Mouse (Mus musculus) layer of hippocampus, postnatal 10 days (tissue): Measurements from ENCODE around the gene Plcb4. TPM values are rescaled to one million over a fixed set of nuclear protein-coding genes. Genes with fewer than 3 reads are reported as not detected.

Source experiments
- DNase-seq, 2 experiments: peaks; one replicate each; pipeline ENCODE4 v3.0.0; 2021; ENCODE audit warnings: low spot score in 2 of 2
- total RNA-seq, 2 experiments: library from RNA; stranded (reverse); gene quantifications; 2 replicates each; pipeline ENCODE4 v1.2.3; 2021

The Plcb4 gene
- total RNA-seq, 2 experiments from 2014 or later: 20.2 to 23.7 TPM

DNA sequence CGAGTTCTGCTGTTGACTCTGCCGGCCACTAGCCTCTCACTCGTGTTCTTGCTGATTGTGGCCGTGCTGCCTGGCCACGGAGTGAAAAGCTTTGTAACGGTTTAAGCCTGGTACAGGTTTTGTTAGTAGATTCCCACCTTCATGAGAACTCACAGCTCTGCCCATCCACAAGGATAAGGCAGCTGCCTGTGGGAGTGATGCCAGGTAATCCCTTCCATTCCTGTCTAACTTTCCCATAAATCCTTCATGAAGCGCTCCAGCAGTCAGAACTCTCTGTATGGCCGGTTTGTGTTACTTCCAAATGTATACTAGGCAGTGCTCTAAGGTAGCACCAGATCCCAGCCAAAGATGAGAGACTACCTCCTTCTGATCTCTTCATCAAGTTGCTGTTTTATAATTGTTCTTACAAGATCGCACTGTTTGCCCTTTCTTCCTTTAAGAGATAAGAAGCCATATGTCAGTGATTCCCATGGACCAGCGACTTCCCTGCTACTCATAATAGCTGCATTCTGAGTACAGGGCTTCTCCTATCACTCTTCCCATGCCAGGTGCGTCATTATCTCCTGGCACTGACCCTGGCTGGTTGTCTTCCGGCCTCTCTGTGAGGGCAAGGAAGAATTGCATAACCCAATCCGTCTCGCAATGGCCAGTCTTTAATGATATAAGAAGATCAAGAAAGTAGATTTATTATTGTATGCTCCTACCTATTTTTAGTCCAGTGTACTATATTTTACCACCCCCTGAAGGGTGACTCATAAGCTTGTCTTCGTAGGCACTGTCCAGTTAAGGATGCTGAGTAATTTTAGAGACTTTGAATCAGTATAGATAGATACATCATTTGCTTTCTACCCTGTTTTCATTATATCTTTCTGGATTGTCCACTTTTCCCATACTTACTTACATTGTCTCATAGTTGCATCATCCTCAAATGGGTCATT, 147.2 kb downstream of the Plcb4 start:
- DNase-seq: no peak

GRCm38 (mm10) chr2:135808342-135808741, 149.5 kb downstream of the Plcb4 start:
- no peak for DNase-seq

GRCm38 (mm10) chr2:135810841-135811240, 152.0 kb downstream of the Plcb4 start:
- no peak for DNase-seq

DNA sequence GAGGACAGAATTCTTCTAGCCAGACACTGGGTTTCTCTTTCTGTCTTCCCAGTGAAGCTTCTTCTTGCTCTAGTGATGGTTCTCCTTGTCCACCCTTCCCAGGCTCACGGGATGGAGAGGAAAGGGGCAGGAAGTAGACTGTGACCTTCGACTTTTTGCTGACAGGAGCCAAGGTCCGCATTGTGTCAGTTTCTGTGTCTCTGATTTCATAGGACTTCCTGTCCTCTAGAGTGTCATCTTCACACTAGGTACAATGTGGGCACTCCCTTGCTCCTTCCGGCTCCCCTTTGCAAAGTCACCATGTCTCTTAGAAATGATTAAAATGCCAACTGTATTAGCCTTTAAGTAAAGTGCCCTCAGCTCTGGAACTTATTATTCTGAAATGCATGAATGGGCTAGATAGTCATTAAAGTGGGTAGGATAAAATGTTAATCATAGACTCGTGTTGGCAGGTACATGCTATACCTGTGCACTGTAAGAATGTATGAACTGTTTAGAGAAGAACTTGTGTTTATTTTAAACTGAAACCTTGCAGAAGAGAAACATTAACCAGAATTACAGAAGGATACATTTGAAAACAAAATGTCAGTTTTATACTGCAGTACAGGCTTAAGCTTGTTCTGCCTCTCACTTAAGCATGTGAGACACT, 152.8 kb downstream of the Plcb4 start:
- DNase-seq: no peak

DNA sequence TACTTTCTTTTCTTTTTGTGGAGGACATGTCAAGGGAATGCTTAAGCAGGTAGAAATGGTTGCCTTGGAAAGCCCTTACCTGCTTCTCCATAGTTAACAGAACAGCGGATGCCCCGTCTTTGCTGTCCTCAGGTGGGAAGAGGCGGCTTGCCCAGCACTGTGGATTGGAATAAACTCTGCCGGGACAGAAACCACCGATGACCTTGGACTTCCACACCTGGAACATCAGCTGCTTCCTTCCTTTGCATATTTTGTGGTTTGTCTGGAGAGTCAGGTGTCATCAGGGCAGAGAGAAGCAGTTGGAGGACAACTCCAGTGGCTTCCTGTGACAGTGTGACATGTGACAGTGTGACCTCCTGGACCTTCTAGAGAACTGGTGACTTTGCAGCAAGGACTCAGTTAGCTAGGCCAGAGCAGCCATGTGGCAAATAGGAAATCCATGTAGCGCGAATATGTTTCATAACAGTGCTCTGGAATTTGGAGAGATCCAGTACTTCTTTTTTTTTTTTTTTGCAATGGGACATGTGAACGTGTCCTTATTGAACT, 154.0 kb downstream of the Plcb4 start:
- no peak for DNase-seq

DNA sequence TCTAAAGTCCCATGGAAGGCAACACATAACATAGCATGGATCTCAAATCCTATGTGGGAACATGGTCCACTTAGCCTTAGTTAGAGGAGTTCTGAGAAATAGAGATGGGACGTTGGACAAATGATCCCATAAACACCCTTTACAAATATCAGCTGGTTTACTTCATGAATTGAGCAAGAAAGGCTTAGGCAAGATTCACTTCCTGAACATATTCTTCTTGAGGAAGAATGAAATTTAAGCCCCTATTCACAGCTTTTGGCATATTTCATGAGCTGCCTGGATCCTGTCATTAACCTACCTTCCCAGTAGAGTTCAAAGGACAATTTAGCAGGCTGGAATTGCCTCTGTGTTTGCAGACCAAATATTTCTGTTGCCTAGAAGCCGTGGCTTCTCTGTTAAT, 161.9 kb downstream of the Plcb4 start:
- no peak for DNase-seq

DNA sequence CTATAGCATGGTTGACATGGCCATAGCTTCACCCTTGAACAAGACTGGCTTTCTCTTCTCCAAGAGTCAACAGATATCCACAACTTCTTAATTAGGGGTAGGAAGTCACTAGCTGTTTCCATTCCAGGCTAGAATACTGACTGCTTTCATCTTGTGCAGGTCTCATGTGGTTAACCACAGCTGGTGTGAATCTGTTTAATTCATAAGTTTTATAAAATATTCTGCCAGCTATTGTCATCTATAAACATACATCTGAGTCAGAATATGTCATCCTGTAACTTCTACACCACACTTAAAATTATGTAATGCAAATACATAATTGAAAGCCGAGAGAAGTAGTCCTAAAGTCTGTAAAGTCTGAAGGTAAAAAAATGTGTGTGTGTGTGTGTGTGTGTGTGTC, 164.9 kb downstream of the Plcb4 start:
- DNase-seq: no peak

DNA sequence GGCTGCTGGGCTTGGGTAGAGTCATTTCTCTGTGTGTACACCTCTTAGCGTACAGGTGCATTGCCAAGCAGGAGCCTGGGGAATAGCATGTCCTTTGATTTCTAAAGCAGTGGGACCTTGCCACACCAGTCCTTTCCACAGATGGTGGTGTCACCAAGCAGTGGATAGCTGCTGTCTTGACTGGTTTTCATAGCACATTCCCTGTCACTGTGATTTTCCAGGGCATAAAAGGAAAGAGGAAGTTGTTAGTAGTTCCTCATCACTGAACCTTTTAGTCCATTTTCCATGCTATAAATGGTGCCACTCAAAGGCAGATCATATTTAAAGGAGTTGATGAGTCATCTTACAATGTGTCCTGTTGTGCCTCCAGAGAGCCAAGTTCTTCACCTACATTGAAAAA, 165.9 kb downstream of the Plcb4 start:
- no peak for DNase-seq

DNA sequence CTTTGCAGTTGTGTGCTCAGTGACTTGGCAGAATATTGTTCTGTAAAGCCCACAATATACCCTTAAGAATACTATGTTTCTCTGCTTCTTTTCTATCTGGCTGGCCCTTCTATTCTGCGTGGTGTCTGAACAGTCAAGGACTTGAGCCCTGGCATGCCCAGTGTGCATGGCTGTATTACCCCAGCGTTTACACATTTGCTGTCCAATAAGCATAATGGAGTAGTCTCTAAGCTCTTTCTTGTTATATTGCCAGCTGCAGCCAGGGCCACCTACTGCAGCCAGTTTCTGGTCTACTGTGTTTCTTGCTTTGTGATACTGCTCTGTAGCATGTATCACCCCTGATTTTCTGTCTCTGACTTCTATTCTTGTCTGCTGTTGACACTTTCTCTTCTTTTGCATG, 166.8 kb downstream of the Plcb4 start:
- no peak for DNase-seq

DNA sequence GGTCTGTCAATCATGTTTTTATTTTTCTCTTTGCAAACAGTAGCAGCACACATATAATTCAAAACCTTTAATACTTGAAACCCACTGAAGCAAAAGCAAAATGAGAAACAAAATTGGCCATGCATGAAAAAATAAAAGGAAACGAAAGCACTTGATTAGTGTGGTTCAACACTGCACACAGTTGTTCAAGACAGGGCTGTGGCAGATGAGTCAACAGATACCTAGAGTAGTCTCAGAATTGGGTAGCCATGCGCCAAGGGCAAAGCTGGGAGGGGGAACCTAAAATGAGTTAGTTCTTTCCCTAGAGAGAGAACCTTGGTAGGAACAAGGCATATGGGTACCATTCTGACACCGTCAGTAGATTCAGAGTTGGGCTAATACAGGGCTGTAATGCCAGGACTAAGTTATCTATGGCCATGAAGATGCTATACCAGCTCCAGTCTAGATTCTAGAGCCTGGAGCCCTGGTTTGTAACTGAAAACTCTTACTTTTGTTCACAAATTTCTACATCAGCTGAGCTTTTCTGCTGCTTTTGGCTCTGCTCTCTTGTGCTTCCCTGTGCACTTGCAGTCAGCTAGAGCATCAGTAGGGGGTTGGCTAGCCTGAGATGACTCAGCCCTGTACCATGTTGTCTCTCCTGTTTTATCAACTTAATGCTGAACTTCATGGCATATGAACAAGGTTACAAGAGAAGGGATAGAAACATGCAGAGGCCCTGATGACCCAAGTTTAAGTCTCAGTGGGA, 168.0 kb downstream of the Plcb4 start:
- no peak for DNase-seq

DNA sequence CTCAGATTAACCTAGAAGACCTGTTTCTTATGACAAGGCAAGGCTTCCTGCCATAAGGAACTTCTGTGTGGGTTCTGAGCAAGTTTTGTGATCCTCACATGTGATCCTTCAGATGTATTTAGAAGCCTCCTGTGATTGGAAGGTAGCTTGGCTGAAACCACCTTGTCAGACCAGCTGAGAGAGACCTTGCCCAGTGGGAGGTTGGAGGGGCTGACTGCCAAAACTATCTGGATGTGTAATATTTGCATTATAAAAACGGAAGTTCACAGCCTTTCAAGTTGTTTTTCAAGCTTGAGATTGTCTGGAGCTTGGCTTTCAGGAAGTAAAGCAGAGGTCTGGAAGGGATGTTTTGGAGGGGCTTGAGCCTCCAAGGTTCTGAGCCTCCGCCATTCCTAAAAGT, 169.6 kb downstream of the Plcb4 start:
- no peak for DNase-seq

DNA sequence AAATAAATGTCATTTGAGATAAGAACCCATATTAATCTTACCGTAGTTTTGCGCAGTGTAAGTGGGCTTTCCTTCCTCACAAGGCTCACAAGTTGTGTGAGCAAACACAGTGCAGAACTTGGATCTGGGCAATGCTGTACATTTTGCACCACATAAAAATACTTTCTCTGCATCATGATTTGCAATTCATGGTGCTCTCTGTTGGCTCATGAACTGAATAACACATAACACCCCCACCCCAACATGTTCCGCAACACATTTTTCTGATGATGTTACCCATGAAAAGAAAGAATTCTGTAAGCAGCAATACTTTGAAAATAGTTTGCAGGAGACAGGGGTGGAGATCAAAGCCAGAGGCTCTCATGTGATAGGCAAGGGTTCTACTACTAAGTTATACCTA, 174.9 kb downstream of the Plcb4 start:
- DNase-seq: no peak

GRCm38 (mm10) chr2:135834435-135834834, 175.6 kb downstream of the Plcb4 start:
- DNase-seq: no peak

DNA sequence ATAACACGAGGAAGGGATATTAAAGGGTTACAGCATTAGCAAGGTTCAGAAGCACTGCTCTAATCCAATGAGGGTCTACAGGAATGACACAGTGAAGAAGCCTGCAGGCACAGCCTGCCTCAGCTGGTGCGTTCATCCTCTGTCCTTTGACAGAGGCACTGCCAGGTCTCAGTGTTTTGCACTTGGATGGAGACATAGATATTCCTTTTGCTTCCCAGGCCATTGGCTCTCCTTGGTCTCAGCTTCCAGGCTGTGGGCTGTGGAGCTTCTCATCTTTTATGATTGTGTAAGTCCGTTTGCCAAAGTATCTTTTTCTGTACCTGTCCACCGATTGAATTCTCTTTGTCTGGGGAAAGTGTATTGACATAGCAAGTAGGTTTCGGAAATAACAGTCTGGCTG, 177.1 kb downstream of the Plcb4 start:
- DNase-seq: no peak

DNA sequence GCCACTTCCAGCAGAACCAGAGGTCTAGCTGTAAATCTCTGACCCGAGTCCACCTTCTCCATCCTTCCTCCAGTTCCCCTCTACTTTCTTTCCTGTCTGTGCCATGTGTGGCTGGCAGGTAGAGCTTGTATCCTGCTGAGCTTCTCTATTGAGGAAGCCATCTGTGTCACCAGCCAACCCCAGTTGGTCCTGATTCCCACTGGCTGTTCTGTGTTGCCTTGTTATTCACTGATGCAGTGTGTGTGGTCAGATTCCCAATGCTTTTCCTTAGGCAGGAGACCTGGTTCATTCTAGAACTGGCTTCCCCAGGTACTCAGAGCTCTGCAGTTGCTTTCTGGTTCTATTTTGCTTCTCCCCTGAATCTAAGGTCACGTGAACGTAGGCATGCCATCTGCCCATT, 177.6 kb downstream of the Plcb4 start:
- DNase-seq: no peak

- no peak for DNase-seq
Measured at GRCm38 (mm10) chr2:135837730-135838129, 178.9 kb downstream of the Plcb4 start.

DNA sequence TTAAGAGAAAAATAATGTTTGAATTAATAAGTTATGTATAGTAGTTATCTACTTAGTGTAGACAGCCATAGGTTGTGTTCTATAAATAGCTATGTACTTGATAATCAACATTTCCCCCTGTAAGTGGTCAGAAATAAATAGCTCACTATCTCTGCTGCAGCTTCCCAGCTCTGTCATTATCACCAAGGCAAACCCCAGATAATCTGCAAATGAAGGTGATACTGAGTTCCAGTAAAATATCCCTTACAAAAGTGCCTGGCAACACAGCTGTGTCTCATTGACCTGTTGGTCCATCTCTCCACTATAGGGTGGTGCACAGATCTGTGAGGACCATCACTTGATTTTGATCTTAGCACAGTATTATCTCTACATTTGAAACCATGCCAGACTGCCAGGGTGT, 179.3 kb downstream of the Plcb4 start:
- no peak for DNase-seq

GRCm38 (mm10) chr2:135838651-135839286, 180.0 kb downstream of the Plcb4 start:
- no peak for DNase-seq

DNA sequence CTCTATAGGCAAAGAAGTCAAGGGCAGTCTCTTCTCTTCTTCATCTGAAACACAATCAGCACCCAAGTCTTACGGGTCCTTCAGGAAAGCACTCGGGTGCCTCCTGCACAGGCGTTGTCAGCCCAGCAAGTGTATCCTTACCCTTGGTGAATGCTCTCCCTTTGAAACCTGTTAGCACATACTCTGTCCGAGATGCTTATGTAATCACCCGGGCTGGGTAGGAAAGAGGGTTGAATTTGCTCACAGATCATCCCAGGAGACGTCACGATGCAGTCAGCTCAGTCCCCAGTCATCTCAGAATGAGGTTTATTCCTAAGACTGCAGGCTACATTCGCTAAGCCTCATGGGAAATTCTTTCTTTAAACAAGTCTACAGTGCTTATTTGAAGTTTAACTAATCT, 184.9 kb downstream of the Plcb4 start:
- no peak for DNase-seq

DNA sequence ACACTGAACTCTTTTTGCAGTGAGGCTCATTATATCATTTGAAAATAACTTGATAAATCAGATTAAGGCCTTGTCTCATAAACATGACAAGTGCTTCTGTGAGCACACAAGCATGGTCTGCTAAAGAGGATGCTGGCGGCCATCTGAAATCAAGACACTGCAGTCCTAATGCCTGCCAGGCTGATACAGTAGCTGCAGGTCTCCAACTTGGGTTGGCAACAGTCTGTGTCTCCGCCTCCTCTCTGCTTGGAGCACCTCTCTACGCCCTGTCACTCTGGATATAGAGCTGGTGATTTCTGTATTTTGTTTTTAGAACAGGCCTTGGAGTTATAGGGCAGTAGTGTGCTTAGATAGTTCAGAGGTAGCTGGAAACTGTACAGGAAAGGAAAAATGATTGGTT, 188.1 kb downstream of the Plcb4 start:
- no peak for DNase-seq

DNA sequence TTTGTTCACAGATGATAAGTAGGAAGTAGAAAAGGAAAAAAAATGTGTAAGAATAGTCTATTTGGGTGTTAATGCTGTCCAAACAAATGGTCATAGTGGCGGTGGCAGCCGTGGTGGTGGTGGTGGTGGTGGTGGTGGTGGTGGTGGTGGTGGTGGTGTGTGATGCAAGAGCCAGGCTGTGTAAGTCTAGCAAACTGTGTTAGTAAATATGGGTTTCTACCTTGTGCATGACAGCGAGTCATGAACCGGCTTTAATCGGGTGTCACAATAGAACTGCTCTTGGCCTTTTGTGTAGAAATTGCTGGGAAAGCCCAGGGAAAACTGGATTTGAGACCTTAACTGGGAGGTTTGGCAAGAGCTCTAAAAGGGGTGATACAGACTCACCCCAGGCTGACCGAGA, 188.9 kb downstream of the Plcb4 start:
- no peak for DNase-seq
